Mouse (Mus musculus): ENCODE measurements around the gene Abhd6.

The Abhd6 gene

GRCm38 (mm10) chr14:8002432-8003092, at the start of gene Abhd6:
Gene Abhd6 (plus strand): TSS chr14:8002902.
- DNase-seq (ENCODE audit: low read depth, low spot score) = peak; percentile 76

GRCm38 (mm10) chr14:7954071-7954471, 48.6 kb upstream of the Abhd6 start:
- no peak for DNase-seq (ENCODE audit: low read depth, low spot score)

- DNase-seq (ENCODE audit: low read depth, low spot score) = no peak
Observed at GRCm38 (mm10) chr14:7956427-7956826, 46.3 kb upstream of the Abhd6 start.

- DNase-seq (ENCODE audit: low read depth, low spot score) = no peak
Observed at GRCm38 (mm10) chr14:7957049-7957448, 45.7 kb upstream of the Abhd6 start, which contains the start of gene Gm45521. Gene Gm45521 (plus strand): TSS chr14:7957288.

- DNase-seq (ENCODE audit: low read depth, low spot score) = no peak
Observed at GRCm38 (mm10) chr14:7960616-7961015, 42.1 kb upstream of the Abhd6 start.

- no peak for DNase-seq (ENCODE audit: low read depth, low spot score)
Observed at GRCm38 (mm10) chr14:7961714-7962113, 41.0 kb upstream of the Abhd6 start.

GRCm38 (mm10) chr14:7962626-7963025, 40.1 kb upstream of the Abhd6 start:
- DNase-seq (ENCODE audit: low read depth, low spot score) = no peak

- DNase-seq (ENCODE audit: low read depth, low spot score) = no peak
Observed at GRCm38 (mm10) chr14:7963160-7963559, 39.5 kb upstream of the Abhd6 start.

- peak; percentile 53 for DNase-seq (ENCODE audit: low read depth, low spot score)
Observed at GRCm38 (mm10) chr14:7964219-7964889, 38.3 kb upstream of the Abhd6 start.

GRCm38 (mm10) chr14:7971889-7972493, 30.7 kb upstream of the Abhd6 start:
- DNase-seq (ENCODE audit: low read depth, low spot score) = no peak

- DNase-seq (ENCODE audit: low read depth, low spot score) = no peak
Observed at GRCm38 (mm10) chr14:7974643-7975042, 28.1 kb upstream of the Abhd6 start.

GRCm38 (mm10) chr14:7975177-7975576, 27.5 kb upstream of the Abhd6 start:
- DNase-seq (ENCODE audit: low read depth, low spot score) = no peak

GRCm38 (mm10) chr14:7977471-7977870, 25.2 kb upstream of the Abhd6 start:
- DNase-seq (ENCODE audit: low read depth, low spot score) = no peak

- no peak for DNase-seq (ENCODE audit: low read depth, low spot score)
Observed at GRCm38 (mm10) chr14:7978183-7978582, 24.5 kb upstream of the Abhd6 start.

GRCm38 (mm10) chr14:7981226-7981625, 21.5 kb upstream of the Abhd6 start:
- no peak for DNase-seq (ENCODE audit: low read depth, low spot score)

- DNase-seq (ENCODE audit: low read depth, low spot score) = no peak
Observed at GRCm38 (mm10) chr14:7986913-7987312, 15.8 kb upstream of the Abhd6 start.

- no peak for DNase-seq (ENCODE audit: low read depth, low spot score)
Observed at GRCm38 (mm10) chr14:7989371-7989770, 13.3 kb upstream of the Abhd6 start.

- no peak for DNase-seq (ENCODE audit: low read depth, low spot score)
Observed at GRCm38 (mm10) chr14:7989961-7990360, 12.7 kb upstream of the Abhd6 start.

- DNase-seq (ENCODE audit: low read depth, low spot score) = no peak
Observed at GRCm38 (mm10) chr14:7991108-7991776, 11.5 kb upstream of the Abhd6 start.

GRCm38 (mm10) chr14:7992158-7992557, 10.5 kb upstream of the Abhd6 start:
- no peak for DNase-seq (ENCODE audit: low read depth, low spot score)

- DNase-seq (ENCODE audit: low read depth, low spot score) = peak; percentile 4
Observed at GRCm38 (mm10) chr14:7994271-7994767, 8.4 kb upstream of the Abhd6 start, which contains the start of gene Dnase1l3. Gene Dnase1l3 (minus strand): TSS chr14:7994573.

GRCm38 (mm10) chr14:7997255-7997696, 5.4 kb upstream of the Abhd6 start:
- peak; percentile 76 for DNase-seq (ENCODE audit: low read depth, low spot score)

Measured in retina, postnatal 7 days (tissue).